Mouse (Mus musculus): ENCODE results near the gene Lrrfip2. TPM values are rescaled to one million over a fixed set of nuclear protein-coding genes. Genes with fewer than 3 reads are reported as not detected.

Gene Lrrfip2
- polyA plus RNA-seq, 1 experiment from 2014 or later: 35.9 TPM

DNA sequence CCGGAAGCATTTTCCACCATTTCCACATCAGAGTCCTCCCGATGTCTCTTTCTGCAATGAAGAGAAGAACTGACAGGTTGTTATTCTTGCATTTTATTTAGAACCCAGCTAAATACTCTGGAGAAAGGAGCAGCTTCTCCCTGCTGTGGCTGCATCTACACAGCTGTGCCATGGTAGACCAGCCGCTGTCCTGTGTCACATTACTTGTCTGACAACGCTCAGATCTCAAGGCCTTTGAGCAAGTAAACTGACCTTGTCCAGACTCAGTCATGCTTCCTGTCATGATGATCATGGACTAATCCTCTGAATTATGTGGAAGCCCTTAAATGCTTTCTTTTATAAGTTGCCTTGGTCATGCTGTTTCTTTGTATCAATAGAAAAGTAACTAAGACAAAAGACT is 122.4 kb downstream of the Lrrfip2 start:
- H3K4me3 ChIP-seq (replicated peaks): no peak overlapping the region
- no peak overlapping the region for H3K9ac ChIP-seq
- no peaks in the 10 kb centered on the region for H3K4me1 ChIP-seq
- H3K4me2 ChIP-seq: no peak overlapping the region
- 87% methylated on average over 4 of the region's 4 CpGs for WGBS
- H3K36me3 ChIP-seq: peaks cover 91% of the 10 kb centered on the region
- no peaks in the 10 kb centered on the region for H3K9me3 ChIP-seq (replicated peaks)
- ATAC-seq (replicated peaks; ENCODE audit: low FRiP score): no peak
- no peak overlapping the region for H3K27ac ChIP-seq
- H3K27me3 ChIP-seq: no peaks in the 10 kb centered on the region

DNA sequence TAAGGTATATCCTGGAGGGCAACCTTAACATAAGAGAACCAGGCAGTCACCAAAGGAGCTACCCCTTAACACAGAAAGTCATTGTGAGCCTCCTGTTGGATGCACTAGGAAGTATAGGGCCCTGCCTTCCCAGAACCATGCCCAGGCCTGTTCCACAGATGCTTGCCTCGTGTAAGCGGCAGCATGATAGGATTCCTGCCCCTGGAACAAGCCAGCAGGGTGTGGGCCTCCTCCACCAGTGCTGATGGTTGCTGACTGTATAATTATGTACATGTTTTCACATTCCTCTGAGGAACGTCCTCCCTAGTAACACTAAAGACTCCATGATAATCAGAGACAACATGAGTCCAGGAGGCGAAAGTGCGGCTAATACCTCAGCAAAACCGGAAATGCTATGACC is 126.0 kb downstream of the Lrrfip2 start:
- H3K36me3 ChIP-seq: peaks cover 81% of the 10 kb centered on the region
- ATAC-seq (replicated peaks; ENCODE audit: low FRiP score): no peak
- WGBS: 92% methylated on average over 6 of the region's 6 CpGs

DNA sequence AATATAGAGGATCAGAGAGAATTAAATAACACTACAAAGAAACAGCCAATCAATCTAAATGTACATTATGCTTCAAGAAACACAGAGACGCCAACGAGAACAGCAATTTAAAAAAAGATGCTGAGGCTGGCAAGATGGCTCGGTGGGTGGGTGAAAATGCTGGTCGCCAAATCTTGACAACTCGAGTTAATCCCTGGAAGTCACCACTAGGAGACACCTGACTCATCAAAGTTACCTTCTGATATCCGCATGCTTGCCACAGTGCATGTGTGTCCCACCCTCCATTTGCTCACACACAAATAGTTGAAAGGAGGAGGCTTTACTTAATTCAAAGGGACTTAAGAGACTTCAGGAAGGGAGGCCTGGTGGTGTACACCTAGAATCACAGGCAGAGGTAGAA is 128.2 kb downstream of the Lrrfip2 start:
- WGBS: 82% methylated on average over 6 of the region's 6 CpGs
- ATAC-seq (replicated peaks; ENCODE audit: low FRiP score): no peak

More for the DNA sequence above, 126.0 kb downstream of the Lrrfip2 start:
- Histone ChIP-seq H3K4me3 (replicated peaks) (no peak overlapping the region), H3K27me3 (no peaks in the 10 kb centered on the region), H3K9me3 (replicated peaks) (no peaks in the 10 kb centered on the region), H3K27ac (no peak overlapping the region), H3K4me1 (no peaks in the 10 kb centered on the region), H3K4me2 (no peak overlapping the region), H3K9ac (no peak overlapping the region)

DNA sequence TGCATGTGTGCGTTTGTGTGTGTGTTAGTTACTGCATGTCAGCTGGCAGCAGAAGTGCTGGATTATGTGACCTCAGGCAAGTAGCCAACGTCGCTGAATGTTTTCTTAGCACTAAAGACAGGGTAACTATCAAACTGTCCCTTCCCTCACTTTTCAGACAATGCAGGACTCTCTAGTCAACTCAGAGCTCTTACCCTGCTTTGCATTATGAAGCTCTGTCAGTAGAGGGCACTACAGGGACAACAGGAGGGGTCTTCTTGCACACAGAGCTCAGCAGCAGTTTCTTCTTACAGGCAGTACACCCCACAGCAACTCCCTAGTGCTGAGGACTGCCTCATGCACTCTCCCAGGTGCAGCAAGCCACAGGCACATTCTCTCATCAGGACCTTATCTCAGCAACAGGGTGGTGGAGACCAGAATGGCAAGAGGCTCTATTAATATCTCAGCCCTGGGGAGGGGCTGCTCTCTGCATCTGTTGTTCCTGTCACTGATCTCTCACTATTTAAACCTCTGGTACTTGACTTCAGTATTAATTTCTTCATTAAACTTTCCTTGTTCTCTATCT is 130.4 kb downstream of the Lrrfip2 start:
- Histone ChIP-seq H3K4me1 (no peaks in the 10 kb centered on the region), H3K9ac (no peak overlapping the region), H3K27ac (no peak overlapping the region), H3K4me3 (replicated peaks) (no peak overlapping the region), H3K27me3 (no peaks in the 10 kb centered on the region), H3K36me3 (peaks cover 85% of the 10 kb centered on the region), H3K9me3 (replicated peaks) (no peaks in the 10 kb centered on the region), H3K4me2 (no peak overlapping the region)
- WGBS: 71% methylated on average over 3 of the region's 3 CpGs
- no peak for ATAC-seq (replicated peaks; ENCODE audit: low FRiP score)

More for the DNA sequence above, 128.2 kb downstream of the Lrrfip2 start:
- H3K36me3 ChIP-seq: peaks cover 81% of the 10 kb centered on the region
- no peaks in the 10 kb centered on the region for H3K27me3 ChIP-seq
- no peak overlapping the region for H3K27ac ChIP-seq
- no peaks in the 10 kb centered on the region for H3K9me3 ChIP-seq (replicated peaks)
- H3K9ac ChIP-seq: no peak overlapping the region
- no peak overlapping the region for H3K4me2 ChIP-seq
- H3K4me3 ChIP-seq (replicated peaks): no peak overlapping the region
- no peaks in the 10 kb centered on the region for H3K4me1 ChIP-seq

DNA sequence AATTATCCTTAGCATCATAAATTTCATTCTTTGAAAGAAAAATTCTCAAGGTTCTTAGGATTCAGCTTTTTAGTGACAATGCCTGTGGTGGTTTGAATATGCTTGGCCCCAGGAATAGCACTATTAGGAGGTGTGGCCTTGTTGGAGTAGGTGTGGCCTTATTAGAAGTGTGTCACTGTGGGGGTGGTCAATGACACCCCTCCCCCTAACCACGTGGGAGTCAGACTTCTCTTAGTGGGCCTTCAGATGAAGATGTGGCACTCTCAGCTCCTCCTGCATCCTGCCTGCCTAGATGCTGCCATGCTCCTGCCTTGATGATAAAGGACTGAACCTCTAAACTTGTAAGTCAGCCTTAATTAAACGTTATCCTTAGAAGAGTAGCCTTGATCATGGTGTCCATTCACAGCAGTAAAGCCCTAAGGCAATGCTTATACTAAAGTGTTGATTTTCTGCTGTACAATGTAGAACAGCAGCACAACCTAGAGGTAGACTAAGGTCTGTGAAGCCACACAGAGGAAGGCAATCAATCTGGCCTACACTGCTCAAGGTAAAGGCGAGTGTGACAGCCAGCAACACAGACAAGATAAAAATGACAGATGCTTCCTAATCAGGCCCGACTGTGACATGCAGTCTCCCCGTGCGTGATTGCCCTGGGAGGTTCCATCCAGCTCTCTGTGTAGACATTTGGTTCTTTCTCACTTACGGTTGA is 134.9 kb downstream of the Lrrfip2 start:
- H3K9me3 ChIP-seq (replicated peaks): no peaks in the 10 kb centered on the region
- ATAC-seq (replicated peaks; ENCODE audit: low FRiP score): no peak
- H3K9ac ChIP-seq: no peak overlapping the region
- no peak overlapping the region for H3K4me2 ChIP-seq
- H3K4me1 ChIP-seq: no peaks in the 10 kb centered on the region
- H3K27ac ChIP-seq: no peak overlapping the region
- H3K4me3 ChIP-seq (replicated peaks): no peak overlapping the region
- peaks cover 93% of the 10 kb centered on the region for H3K36me3 ChIP-seq
- WGBS: 69% methylated on average over 7 of the region's 7 CpGs
- no peaks in the 10 kb centered on the region for H3K27me3 ChIP-seq

DNA sequence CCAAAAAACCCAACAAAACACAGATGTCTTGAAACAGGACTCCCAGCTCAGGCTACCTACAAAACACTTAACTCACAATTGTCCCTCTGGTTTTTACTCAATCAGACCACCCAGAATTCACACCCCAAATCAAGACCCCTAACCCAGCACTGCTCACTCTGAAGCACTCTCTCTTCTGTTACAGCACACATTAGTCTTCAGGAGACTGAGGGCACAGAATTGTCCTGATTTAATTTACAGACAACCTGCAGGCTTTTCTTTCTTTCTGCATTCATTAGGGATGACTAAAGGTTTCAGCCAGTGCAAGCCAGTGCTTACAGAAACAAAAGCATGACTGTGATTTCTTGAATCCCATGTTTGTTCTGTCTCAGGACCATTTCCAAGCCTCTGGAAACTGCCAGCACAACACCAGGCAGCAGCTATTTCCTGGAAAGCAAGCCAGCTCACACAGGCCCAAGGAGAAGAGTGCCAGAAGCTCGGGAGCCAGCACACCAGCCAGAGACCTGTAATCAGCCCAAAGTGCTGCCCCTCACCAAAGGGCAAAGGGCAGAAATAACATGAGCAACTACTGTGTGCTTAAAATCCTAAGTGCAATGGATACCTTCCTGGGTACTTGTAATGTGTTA is 143.1 kb downstream of the Lrrfip2 start:
- Histone ChIP-seq H3K4me3 (replicated peaks) (no peak overlapping the region), H3K36me3 (peaks cover 86% of the 10 kb centered on the region), H3K9me3 (replicated peaks) (no peaks in the 10 kb centered on the region), H3K4me2 (no peak overlapping the region), H3K9ac (no peak overlapping the region), H3K27me3 (no peaks in the 10 kb centered on the region), H3K4me1 (no peaks in the 10 kb centered on the region), H3K27ac (no peak overlapping the region)
- 38% methylated on average over 1 of the region's 1 CpGs for WGBS
- no peak for ATAC-seq (replicated peaks; ENCODE audit: low FRiP score)

DNA sequence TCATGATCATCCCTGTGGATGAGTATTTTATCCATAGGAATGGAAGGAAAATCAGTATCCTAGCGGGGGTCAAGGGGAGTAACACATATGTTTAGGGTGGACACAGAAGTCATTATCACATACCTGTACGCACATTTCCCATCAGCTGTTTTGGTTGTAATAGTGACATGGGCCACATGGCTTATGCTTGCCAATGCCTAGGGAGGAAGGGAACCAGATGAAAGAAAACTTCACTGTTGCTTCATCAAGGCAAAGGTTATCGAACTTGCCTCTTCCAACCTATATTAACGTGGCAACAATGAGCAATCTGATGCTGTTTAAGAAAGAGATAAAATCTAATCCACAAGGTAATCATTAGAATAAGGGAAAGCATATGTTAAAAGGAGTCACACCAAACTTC is 144.0 kb downstream of the Lrrfip2 start:
- Histone ChIP-seq H3K36me3 (peaks cover 88% of the 10 kb centered on the region), H3K4me1 (no peaks in the 10 kb centered on the region), H3K9me3 (replicated peaks) (no peaks in the 10 kb centered on the region), H3K4me3 (replicated peaks) (no peak overlapping the region), H3K9ac (no peak overlapping the region), H3K27ac (no peak overlapping the region), H3K4me2 (no peak overlapping the region), H3K27me3 (no peaks in the 10 kb centered on the region)
- 94% methylated on average over 4 of the region's 4 CpGs for WGBS
- ATAC-seq (replicated peaks; ENCODE audit: low FRiP score): no peak

DNA sequence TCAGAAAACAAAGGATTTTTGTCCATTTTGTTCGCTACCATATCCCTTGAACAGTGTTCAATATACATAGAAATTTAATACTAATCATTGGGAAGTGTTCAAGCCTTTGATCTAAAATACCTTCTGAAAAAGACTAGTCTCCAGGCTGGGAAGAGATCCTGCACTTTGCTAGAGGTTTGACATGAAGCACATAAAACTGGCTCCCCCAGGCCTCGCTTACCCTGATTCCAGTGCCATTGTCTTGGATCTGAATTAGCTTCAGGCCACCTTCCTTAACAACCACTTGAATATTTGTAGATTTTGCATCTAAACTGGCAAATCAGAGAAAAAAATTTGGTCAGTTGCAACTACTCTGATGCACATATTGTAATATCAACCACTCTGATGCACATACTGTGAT is 150.6 kb downstream of the Lrrfip2 start:
- Histone ChIP-seq H3K4me2 (no peak overlapping the region), H3K27me3 (no peaks in the 10 kb centered on the region), H3K9ac (no peak overlapping the region), H3K4me1 (peaks cover 10% of the 10 kb centered on the region), H3K9me3 (replicated peaks) (no peaks in the 10 kb centered on the region), H3K27ac (no peak overlapping the region), H3K36me3 (peaks cover 43% of the 10 kb centered on the region), H3K4me3 (replicated peaks) (no peak overlapping the region)
- no peak for ATAC-seq (replicated peaks; ENCODE audit: low FRiP score)
- WGBS: 99% methylated on average over 2 of the region's 2 CpGs

DNA sequence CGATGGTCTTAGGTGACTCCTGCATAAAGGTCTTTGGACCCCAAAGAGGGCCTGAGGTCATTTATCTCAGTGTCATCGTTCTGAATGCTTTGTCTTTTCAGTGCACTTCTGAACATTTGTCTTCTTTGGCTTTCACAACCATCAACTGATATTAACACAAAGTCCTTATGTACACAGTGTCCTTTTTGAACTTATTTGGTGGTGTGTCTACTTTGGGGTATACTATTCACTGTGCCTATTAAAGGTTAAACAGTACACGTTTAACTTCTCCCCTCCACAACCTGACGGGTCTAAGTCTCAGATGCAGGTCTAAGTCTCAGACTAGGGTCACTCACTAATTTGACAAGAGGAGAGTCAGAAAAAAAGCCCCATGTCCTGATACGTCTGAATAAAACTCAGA is 153.2 kb downstream of the Lrrfip2 start:
- Histone ChIP-seq H3K36me3 (peaks cover 26% of the 10 kb centered on the region), H3K27me3 (no peaks in the 10 kb centered on the region), H3K4me1 (peaks cover 33% of the 10 kb centered on the region), H3K9ac (peak overlapping the region; percentile 91), H3K9me3 (replicated peaks) (no peaks in the 10 kb centered on the region), H3K27ac (peak overlapping the region; percentile 99), H3K4me3 (replicated peaks) (peak overlapping the region; percentile 90), H3K4me2 (peak overlapping the region; percentile 66)
- WGBS: 14% methylated on average over 5 of the region's 5 CpGs
- no peak for ATAC-seq (replicated peaks; ENCODE audit: low FRiP score)

DNA sequence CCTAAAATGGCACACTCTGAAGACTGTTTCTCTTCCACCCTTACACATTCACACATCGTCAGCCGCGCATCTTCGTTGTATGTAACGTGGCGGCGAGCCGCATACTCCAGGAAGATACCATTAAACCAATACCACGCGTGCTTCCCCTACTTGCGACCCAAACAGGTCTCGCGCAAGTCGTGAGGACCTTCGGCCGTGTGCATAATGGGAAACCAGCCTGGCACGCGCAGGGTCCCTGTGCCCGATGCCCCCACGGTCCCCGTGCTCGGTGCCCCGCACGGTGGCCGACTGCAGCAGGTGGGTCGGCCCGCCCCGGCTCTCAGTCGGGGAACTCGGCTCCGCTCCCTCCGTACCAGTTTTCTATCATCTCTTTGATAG is 153.7 kb downstream of the Lrrfip2 start:
- no peaks in the 10 kb centered on the region for H3K27me3 ChIP-seq
- peak overlapping the region; percentile 91 for H3K9ac ChIP-seq
- peak; percentile 67 for ATAC-seq (replicated peaks; ENCODE audit: low FRiP score)
- peak overlapping the region; percentile 66 for H3K4me2 ChIP-seq
- H3K27ac ChIP-seq: peak overlapping the region; percentile 99
- under 1% methylated on average over 32 of the region's 32 CpGs for WGBS
- H3K4me3 ChIP-seq (replicated peaks): peak overlapping the region; percentile 90
- peaks cover 37% of the 10 kb centered on the region for H3K4me1 ChIP-seq
- H3K36me3 ChIP-seq: peaks cover 27% of the 10 kb centered on the region
- no peaks in the 10 kb centered on the region for H3K9me3 ChIP-seq (replicated peaks)

DNA sequence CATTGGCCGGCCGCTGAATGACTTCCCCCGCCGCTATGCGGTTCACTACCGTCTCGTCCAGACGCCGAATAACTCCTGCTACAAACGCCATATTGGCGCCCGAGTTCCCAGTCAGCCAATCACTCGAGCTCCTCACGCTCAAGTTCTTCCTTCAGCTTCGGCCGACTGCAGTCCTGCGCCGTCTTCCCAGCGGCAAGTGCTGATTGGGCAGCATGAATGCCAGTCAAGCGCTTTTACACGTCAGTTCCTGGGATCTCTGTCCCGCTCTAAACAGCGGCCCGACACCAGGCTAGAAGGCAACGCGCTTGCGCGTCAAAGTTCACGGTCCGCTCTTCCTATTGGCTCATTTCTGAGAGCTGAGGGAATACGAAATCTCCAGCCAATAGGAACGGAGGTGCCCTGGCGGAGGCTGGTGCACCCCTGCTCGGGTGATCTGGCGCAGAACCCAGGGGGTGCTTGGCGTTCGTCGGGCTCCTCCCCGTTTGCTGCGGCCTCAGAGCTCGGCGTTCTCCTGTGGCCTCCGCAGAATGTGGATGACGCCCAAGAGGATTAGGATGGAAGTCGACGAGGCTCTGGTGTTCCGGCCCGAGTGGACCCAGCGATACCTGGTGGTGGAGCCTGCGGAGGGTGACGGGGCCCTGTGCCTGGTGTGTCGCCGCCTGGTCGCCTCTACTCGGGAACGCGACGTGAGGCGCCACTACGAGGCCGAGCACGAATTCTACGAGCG is 154.2 kb downstream of the Lrrfip2 start, which contains the start of the genes Mlh1 and Epm2aip1:
TSS of gene Mlh1 (minus strand) at position 358 of the 727 bp plus-strand sequence.
TSS of gene Epm2aip1 (plus strand) at position 496 of the 727 bp plus-strand sequence.
- Histone ChIP-seq H3K27ac (peak within 1 kb of the TSS; percentile 99), H3K9me3 (replicated peaks) (no peaks in the 10 kb centered on the region), H3K4me1 (peaks cover 40% of the 10 kb centered on the region), H3K36me3 (peaks cover 27% of the 10 kb centered on the region), H3K4me2 (peak within 1 kb of the TSS; percentile 66), H3K27me3 (no peaks in the 10 kb centered on the region), H3K4me3 (replicated peaks) (peak within 1 kb of the TSS; percentile 90), H3K9ac (peak within 1 kb of the TSS; percentile 97)
- peak; percentile 99 for ATAC-seq (replicated peaks; ENCODE audit: low FRiP score)
- under 1% methylated on average over 64 of the region's 64 CpGs for WGBS

DNA sequence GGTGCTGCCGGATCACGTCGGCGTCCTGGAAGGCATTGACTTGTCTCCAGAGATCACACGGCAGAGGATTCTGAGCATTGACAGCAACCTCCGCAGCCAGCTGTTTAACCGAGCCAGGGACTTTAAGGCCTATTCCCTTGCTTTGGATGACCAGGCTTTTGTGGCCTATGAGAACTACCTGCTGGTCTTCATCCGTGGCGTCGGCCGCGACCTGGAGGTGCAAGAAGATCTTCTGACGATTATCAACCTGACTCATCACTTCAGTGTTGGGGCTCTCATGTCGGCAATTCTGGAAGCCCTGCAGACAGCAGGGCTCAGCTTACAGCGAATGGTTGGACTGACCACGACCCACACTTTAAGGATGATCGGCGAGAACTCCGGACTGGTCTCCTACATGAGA is 155.0 kb downstream of the Lrrfip2 start:
- 2% methylated on average over 19 of the region's 19 CpGs for WGBS

More for the DNA sequence above, 155.0 kb downstream of the Lrrfip2 start:
- H3K36me3 ChIP-seq: peaks cover 26% of the 10 kb centered on the region
- ATAC-seq (replicated peaks; ENCODE audit: low FRiP score): no peak
- H3K4me2 ChIP-seq: peak overlapping the region; percentile 62
- H3K9ac ChIP-seq: peak overlapping the region; percentile 97
- peaks cover 41% of the 10 kb centered on the region for H3K4me1 ChIP-seq
- H3K4me3 ChIP-seq (replicated peaks): peak overlapping the region; percentile 90
- H3K9me3 ChIP-seq (replicated peaks): no peaks in the 10 kb centered on the region
- H3K27ac ChIP-seq: peak overlapping the region; percentile 99
- no peaks in the 10 kb centered on the region for H3K27me3 ChIP-seq
